Mouse (Mus musculus): Measurements from ENCODE around the gene Parp4. TPM values are rescaled to one million over a fixed set of nuclear protein-coding genes. Genes with fewer than 3 reads are reported as not detected.

The Parp4 gene
- total RNA-seq, 2 experiments from 2014 or later = 2.7 to 3.8 TPM

GRCm38 (mm10) chr14:56702644-56703043 is 127.2 kb downstream of the Parp4 start:
- DNase-seq (ENCODE audit: low spot score in 2 of 2) = no peak
- intact Hi-C loops (cut with DNase I) = no loop called here

- intact Hi-C loops (cut with DNase I) = no loop called here
- no peak for DNase-seq (ENCODE audit: low spot score in 2 of 2)
Measured at GRCm38 (mm10) chr14:56705687-56706086, 130.3 kb downstream of the Parp4 start.

Other genes starting within 250 kb of the Parp4 start
- under 1 TPM; 0.19 to 0.24 TPM for gene Atp12a, start 210.6 kb upstream of the Parp4 start, total RNA-seq (2021)
- 1 to 10 TPM in 1 of 2 experiments, under 1 TPM in 1; 0.47 to 1.0 TPM for gene Rnf17, start 173.0 kb upstream of the Parp4 start, total RNA-seq (2021)
- gene Cenpj, start 194 bp upstream of the Parp4 start, total RNA-seq (2021) = 1 to 10 TPM; 2.4 to 3.3 TPM
- gene Mphosph8, start 92.6 kb downstream of the Parp4 start, total RNA-seq (2021) = 10 to 100 TPM; 55.2 to 59.4 TPM
- gene Pspc1, start 202.7 kb downstream of the Parp4 start, total RNA-seq (2021) = 10 to 100 TPM; 62.9 to 63.1 TPM
- 10 to 100 TPM; 25.3 to 26.7 TPM for gene Zmym5, start 236.1 kb downstream of the Parp4 start, total RNA-seq (2021)

All from left cerebral cortex, postnatal 14 days (tissue).